Mouse (Mus musculus) erythroblast, embryonic 14.5 days (primary cell): ENCODE data around the gene Cemip2. TPM values are rescaled to one million over a fixed set of nuclear protein-coding genes. Genes with fewer than 3 reads are reported as not detected.

ENCODE experiments used
- H3K27me3 ChIP-seq: 2 replicates; pipeline ENCODE4 v1.6.1; 2012; ENCODE audit warnings: inconsistent platforms; ENCODE audit not compliant: control insufficient read depth
- H3K36me3 ChIP-seq: 2 replicates; pipeline ENCODE4 v1.6.1; 2012; ENCODE audit warnings: mild to moderate bottlenecking, inconsistent platforms; ENCODE audit not compliant: control insufficient read depth
- H3K4me1 ChIP-seq: 2 replicates; pipeline ENCODE4 v1.6.1; 2012; ENCODE audit warnings: inconsistent platforms; ENCODE audit not compliant: control insufficient read depth
- H3K4me3 ChIP-seq: replicated peaks from 2 replicates; pipeline ENCODE3; 2012; ENCODE audit warnings: moderate library complexity, mild to moderate bottlenecking, inconsistent platforms
- H3K9me3 ChIP-seq: 2 replicates; pipeline ENCODE4 v1.6.1; 2012; ENCODE audit warnings: low read length, inconsistent platforms, mixed read lengths; ENCODE audit not compliant: control insufficient read depth
- GATA1 ChIP-seq: IDR thresholded peaks from 2 replicates; pipeline ENCODE4 v1.6.1; 2012; ENCODE audit warnings: low read length, inconsistent platforms, mixed read lengths
- TAL1 ChIP-seq: IDR thresholded peaks from 3 replicates; pipeline ENCODE4 v1.6.1; 2012; ENCODE audit warnings: low read length, inconsistent platforms, mixed read lengths
- polyA plus RNA-seq: library from polyadenylated mRNA; stranded (reverse); fragments of >175 nt; gene quantifications from 2 replicates; pipeline ENCODE4 v1.2.3, GENCODE M21; 2012

Gene Cemip2
- polyA plus RNA-seq, 1 experiment, result 0.04 TPM

- no peaks in the 10 kb centered on the region for H3K4me1 ChIP-seq
- H3K9me3 ChIP-seq, result no peaks in the 10 kb centered on the region
- H3K36me3 ChIP-seq, result no peaks in the 10 kb centered on the region
- H3K4me3 ChIP-seq, result no peak overlapping the region
- TF ChIP-seq TAL1, result no peak
- no peak for TF ChIP-seq GATA1
- H3K27me3 ChIP-seq, result no peaks in the 10 kb centered on the region
These were observed 32.6 kb upstream of the Cemip2 start for GRCm38 (mm10) chr19:21745586-21745985.

GRCm38 (mm10) chr19:21747356-21747755 is 30.8 kb upstream of the Cemip2 start:
- H3K4me1 ChIP-seq, result no peaks in the 10 kb centered on the region
- TF ChIP-seq TAL1 (no peak), GATA1 (no peak)
- no peaks in the 10 kb centered on the region for H3K36me3 ChIP-seq
- no peak overlapping the region for H3K4me3 ChIP-seq
- no peaks in the 10 kb centered on the region for H3K27me3 ChIP-seq
- H3K9me3 ChIP-seq, result no peaks in the 10 kb centered on the region

DNA sequence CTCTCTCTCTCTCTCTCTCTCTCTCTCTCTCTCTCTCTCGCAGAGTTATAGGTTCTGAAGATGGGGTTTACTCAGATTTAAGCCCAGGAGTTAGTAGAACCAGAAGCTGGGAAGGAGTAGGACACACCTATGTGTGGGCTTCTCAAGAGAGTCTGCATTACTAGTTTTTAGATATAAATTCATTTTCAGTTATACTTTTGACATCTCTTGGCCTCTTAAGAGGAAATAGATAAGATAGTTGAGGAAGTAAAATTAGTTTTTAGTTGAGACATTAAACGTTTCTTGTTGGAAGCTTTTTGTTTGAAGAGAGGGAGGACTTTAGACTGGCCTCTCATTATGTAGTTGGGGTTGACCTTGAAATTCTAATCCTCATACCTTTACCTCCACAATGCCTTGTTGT is 28.0 kb upstream of the Cemip2 start:
- H3K4me3 ChIP-seq, result no peak overlapping the region
- no peaks in the 10 kb centered on the region for H3K9me3 ChIP-seq
- no peaks in the 10 kb centered on the region for H3K36me3 ChIP-seq
- no peaks in the 10 kb centered on the region for H3K27me3 ChIP-seq
- no peak for TF ChIP-seq TAL1
- TF ChIP-seq GATA1, result no peak
- H3K4me1 ChIP-seq, result no peaks in the 10 kb centered on the region

DNA sequence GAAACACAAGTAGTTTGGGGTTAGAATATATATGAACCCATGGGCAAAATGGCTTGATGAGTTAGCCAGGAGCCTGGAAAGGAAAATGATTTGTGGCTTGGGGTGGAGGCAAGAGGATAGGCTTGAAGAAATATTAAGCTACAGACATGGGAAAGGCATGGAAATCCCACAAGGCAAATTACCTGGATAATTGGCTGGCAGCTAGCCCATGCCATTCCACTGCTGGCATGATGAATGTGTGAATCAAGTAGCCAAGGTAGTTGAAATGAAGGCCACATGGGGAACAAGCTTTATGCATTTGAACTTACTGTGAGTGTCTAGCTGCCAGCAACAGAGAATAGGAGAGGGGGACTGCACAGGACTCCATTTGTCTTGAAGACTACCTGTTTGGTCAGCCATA is 16.5 kb upstream of the Cemip2 start:
- Histone ChIP-seq H3K9me3 (no peaks in the 10 kb centered on the region), H3K27me3 (no peaks in the 10 kb centered on the region), H3K36me3 (no peaks in the 10 kb centered on the region), H3K4me1 (no peaks in the 10 kb centered on the region), H3K4me3 (no peak overlapping the region)
- TF ChIP-seq GATA1 (no peak), TAL1 (no peak)

GRCm38 (mm10) chr19:21764013-21764412 is 14.1 kb upstream of the Cemip2 start:
- Histone ChIP-seq H3K4me1 (no peaks in the 10 kb centered on the region), H3K9me3 (no peaks in the 10 kb centered on the region), H3K27me3 (no peaks in the 10 kb centered on the region), H3K36me3 (no peaks in the 10 kb centered on the region), H3K4me3 (no peak overlapping the region)
- no peak for TF ChIP-seq GATA1
- no peak for TF ChIP-seq TAL1

- no peaks in the 10 kb centered on the region for H3K36me3 ChIP-seq
- H3K4me1 ChIP-seq, result no peaks in the 10 kb centered on the region
- H3K27me3 ChIP-seq, result no peaks in the 10 kb centered on the region
- TF ChIP-seq GATA1 (no peak), TAL1 (no peak)
- H3K4me3 ChIP-seq, result no peak overlapping the region
- H3K9me3 ChIP-seq, result no peaks in the 10 kb centered on the region
These were observed 13.4 kb upstream of the Cemip2 start for GRCm38 (mm10) chr19:21764738-21765137.

DNA sequence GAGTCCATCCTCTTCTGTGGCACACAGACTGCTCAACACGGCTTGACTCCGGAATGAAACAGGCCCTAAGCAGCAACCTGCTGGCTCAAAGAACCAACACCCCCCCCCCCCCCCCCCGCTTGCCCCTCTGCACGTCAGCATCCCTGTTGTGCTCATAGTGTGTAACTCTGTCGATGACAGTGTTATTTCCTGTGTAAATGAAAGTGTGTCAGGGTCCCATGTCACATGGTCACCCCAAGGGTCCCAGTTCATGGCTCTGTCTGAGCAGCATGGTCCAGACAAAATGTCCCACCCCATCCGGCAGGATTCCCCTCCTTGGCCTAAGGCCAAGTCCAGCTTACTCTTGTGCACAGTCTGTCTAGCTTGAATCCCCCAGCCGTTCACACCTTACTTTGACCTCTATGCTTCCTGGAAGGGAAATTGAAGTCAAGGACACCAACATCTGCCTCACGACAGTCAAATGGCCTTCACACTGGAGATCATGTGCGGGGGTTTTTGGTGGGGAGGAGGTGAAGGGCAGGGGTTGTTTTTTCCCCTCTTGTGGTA is 10.6 kb upstream of the Cemip2 start:
- Histone ChIP-seq H3K36me3 (no peaks in the 10 kb centered on the region), H3K27me3 (no peaks in the 10 kb centered on the region), H3K9me3 (no peaks in the 10 kb centered on the region), H3K4me1 (no peaks in the 10 kb centered on the region), H3K4me3 (no peak overlapping the region)
- TF ChIP-seq GATA1, result no peak
- TF ChIP-seq TAL1, result no peak

DNA sequence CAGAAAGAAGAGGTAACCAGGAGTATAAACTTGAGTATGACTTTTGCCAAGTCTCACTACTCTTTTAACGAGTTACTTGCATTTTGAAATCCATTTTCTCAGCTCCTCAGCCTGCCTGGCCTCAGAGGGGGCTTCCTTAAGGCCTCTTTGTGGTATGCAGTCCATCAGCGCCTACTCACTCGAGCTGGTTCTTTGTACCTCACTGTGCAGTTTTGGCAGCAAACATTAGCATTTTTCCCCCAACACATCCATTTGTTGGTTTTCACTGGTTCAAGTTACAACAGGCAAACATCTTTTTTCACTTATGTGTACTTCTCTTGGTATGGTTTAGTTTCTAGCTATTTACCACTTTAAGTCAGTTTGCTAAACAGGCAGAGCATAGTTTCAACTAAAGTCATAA is 8.3 kb upstream of the Cemip2 start:
- H3K4me1 ChIP-seq, result no peaks in the 10 kb centered on the region
- no peaks in the 10 kb centered on the region for H3K27me3 ChIP-seq
- no peaks in the 10 kb centered on the region for H3K9me3 ChIP-seq
- H3K4me3 ChIP-seq, result no peak overlapping the region
- TF ChIP-seq TAL1, result no peak
- no peak for TF ChIP-seq GATA1
- no peaks in the 10 kb centered on the region for H3K36me3 ChIP-seq

DNA sequence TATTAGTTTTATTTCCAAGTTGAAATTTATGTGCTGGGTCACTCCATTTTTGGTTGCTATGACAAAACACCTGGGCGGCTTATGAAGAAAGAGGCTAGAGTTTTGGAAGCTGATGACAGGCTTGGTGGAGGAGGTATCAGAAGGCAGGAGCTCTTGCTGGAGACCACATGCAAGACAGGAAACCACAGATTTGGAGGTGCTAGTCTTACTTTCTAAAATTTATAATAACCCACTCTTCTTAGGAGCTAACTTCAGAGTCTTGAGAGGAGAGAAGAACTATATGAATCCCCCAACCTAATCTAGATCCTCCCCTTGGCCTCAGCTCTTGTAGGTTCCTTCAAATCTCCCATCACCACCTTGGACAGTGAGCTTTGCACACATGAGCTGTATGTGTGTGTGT is 6.6 kb upstream of the Cemip2 start:
- TF ChIP-seq TAL1 (no peak), GATA1 (no peak)
- H3K9me3 ChIP-seq, result no peaks in the 10 kb centered on the region
- no peak overlapping the region for H3K4me3 ChIP-seq
- no peaks in the 10 kb centered on the region for H3K36me3 ChIP-seq
- peaks cover 7% of the 10 kb centered on the region for H3K27me3 ChIP-seq
- H3K4me1 ChIP-seq, result no peaks in the 10 kb centered on the region

DNA sequence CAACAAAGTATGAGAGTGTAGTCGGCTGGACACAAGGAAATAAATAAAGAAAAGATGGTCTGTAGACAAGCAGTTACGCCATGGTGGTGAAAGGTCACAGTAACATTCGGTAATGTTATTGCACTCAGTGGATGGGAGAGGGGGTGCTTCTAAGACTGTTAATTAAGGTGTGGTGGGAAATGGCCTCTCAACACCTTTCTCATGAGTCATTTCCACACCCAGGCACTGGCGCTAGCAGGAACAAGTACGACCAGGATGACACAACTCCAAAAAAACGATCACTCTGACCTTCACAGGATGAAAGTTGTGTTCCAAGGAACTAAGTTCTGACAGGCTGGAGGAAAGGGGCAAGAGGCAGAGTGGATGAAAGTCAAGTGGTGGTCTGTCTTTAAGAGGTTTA is 4.5 kb upstream of the Cemip2 start:
- H3K4me1 ChIP-seq, result peaks cover 13% of the 10 kb centered on the region
- H3K9me3 ChIP-seq, result no peaks in the 10 kb centered on the region
- H3K36me3 ChIP-seq, result no peaks in the 10 kb centered on the region
- H3K4me3 ChIP-seq, result no peak overlapping the region
- H3K27me3 ChIP-seq, result peaks cover 19% of the 10 kb centered on the region
- no peak for TF ChIP-seq TAL1
- TF ChIP-seq GATA1, result no peak
